Mouse (Mus musculus): ENCODE data around the gene Gnat1. TPM values are rescaled to one million over a fixed set of nuclear protein-coding genes. Genes with fewer than 3 reads are reported as not detected.

The Gnat1 gene
- total RNA-seq, 1 experiment, result 1.2 TPM

- in situ Hi-C loops (cut with MboI; ENCODE audit: low sequenced_read_pairs in 2 of 2, unreplicated experiment in 2 of 2), result no loop called here
- no peak overlapping the region for H3K9ac ChIP-seq (ENCODE audit: insufficient read depth, low read depth, low read length, poor library complexity, severe bottlenecking)
- no peaks in the 10 kb centered on the region for H3K36me3 ChIP-seq (ENCODE audit: control insufficient read depth, insufficient read depth, low read length, poor library complexity, severe bottlenecking)
- peaks cover 0 to 8% of the 10 kb centered on the region in 2 experiments; a peak in 1 of 4 replicates for H3K4me1 ChIP-seq (ENCODE audit: control insufficient read depth in 2 of 2, insufficient read depth in 2 of 2, low read length in 2 of 2, poor library complexity in 1 of 2)
- no peak overlapping the region for H3K4me3 ChIP-seq (ENCODE audit: insufficient read depth in 1 of 2, low read depth in 1 of 2, low read length in 2 of 2, poor library complexity in 1 of 2, severe bottlenecking in 1 of 2)
- DNase-seq (ENCODE audit: low read depth, low spot score), result no peak
- H3K9me3 ChIP-seq (ENCODE audit: control insufficient read depth, insufficient read depth, low read depth, low read length), result no peaks in the 10 kb centered on the region
- H3K27ac ChIP-seq (ENCODE audit: insufficient read depth, low read depth, low read length, poor library complexity, severe bottlenecking), result no peak overlapping the region
- TF ChIP-seq HCFC1 (IDR thresholded peaks at IDR 0.05; ENCODE audit: borderline replicate concordance, insufficient read depth, low read length), result no peak
- no peak for TF ChIP-seq CHD2 (IDR thresholded peaks at IDR 0.05; ENCODE audit: low read depth, low read length)
- no peak for TF ChIP-seq ZC3H11A (IDR thresholded peaks at IDR 0.05; ENCODE audit: borderline replicate concordance, low read depth, low read length)
- TF ChIP-seq MAFK (IDR thresholded peaks at IDR 0.05; ENCODE audit: insufficient read depth, low read depth, low read length), result no peak
- no peak for TF ChIP-seq ZNF384 (IDR thresholded peaks at IDR 0.05; ENCODE audit: low read depth, low read length)
These were observed 20.0 kb downstream of the Gnat1 start for GRCm38 (mm10) chr9:107659551-107659950.

GRCm38 (mm10) chr9:107658096-107658495 lies 21.4 kb downstream of the Gnat1 start:
- no peak overlapping the region for H3K27ac ChIP-seq (ENCODE audit: insufficient read depth, low read depth, low read length, poor library complexity, severe bottlenecking)
- in situ Hi-C loops (cut with MboI; ENCODE audit: low sequenced_read_pairs in 2 of 2, unreplicated experiment in 2 of 2), result no loop called here
- no peaks in the 10 kb centered on the region for H3K36me3 ChIP-seq (ENCODE audit: control insufficient read depth, insufficient read depth, low read length, poor library complexity, severe bottlenecking)
- H3K4me1 ChIP-seq (ENCODE audit: control insufficient read depth in 2 of 2, insufficient read depth in 2 of 2, low read length in 2 of 2, poor library complexity in 1 of 2), result peaks cover 0 to 2% of the 10 kb centered on the region in 2 experiments; a peak in 1 of 4 replicates
- no peak for TF ChIP-seq HCFC1 (IDR thresholded peaks at IDR 0.05; ENCODE audit: borderline replicate concordance, insufficient read depth, low read length)
- no peak for TF ChIP-seq CHD2 (IDR thresholded peaks at IDR 0.05; ENCODE audit: low read depth, low read length)
- no peak for TF ChIP-seq ZC3H11A (IDR thresholded peaks at IDR 0.05; ENCODE audit: borderline replicate concordance, low read depth, low read length)
- TF ChIP-seq ZNF384 (IDR thresholded peaks at IDR 0.05; ENCODE audit: low read depth, low read length), result no peak
- no peak for TF ChIP-seq MAFK (IDR thresholded peaks at IDR 0.05; ENCODE audit: insufficient read depth, low read depth, low read length)
- H3K4me3 ChIP-seq (ENCODE audit: insufficient read depth in 1 of 2, low read depth in 1 of 2, low read length in 2 of 2, poor library complexity in 1 of 2, severe bottlenecking in 1 of 2), result no peak overlapping the region
- H3K9ac ChIP-seq (ENCODE audit: insufficient read depth, low read depth, low read length, poor library complexity, severe bottlenecking), result no peak overlapping the region
- no peaks in the 10 kb centered on the region for H3K9me3 ChIP-seq (ENCODE audit: control insufficient read depth, insufficient read depth, low read depth, low read length)
- no peak for DNase-seq (ENCODE audit: low read depth, low spot score)

DNA sequence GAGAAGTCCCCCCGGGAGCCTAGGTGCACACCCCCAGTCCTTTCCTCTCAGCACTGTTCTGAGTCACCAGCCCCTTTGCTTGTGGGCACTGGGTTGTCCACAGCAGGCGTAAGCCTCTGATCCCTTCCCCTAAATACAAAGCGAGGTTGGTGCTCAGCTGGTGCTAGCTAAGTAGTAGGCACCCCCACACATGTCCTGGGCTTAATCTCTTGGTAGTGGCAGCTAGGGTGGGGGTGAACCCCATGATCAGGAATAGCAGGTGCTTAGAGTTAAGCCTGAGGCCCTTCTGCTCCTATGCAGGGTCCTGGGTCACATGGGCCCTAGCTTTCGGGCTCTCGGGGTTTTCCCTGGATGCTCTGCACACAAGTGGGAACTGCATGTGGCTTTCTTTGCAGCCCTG lies 22.4 kb downstream of the Gnat1 start:
- no peak for DNase-seq (ENCODE audit: low read depth, low spot score)
- TF ChIP-seq CHD2 (IDR thresholded peaks at IDR 0.05; ENCODE audit: low read depth, low read length), result no peak
- no peak for TF ChIP-seq ZNF384 (IDR thresholded peaks at IDR 0.05; ENCODE audit: low read depth, low read length)
- TF ChIP-seq HCFC1 (IDR thresholded peaks at IDR 0.05; ENCODE audit: borderline replicate concordance, insufficient read depth, low read length), result no peak
- TF ChIP-seq ZC3H11A (IDR thresholded peaks at IDR 0.05; ENCODE audit: borderline replicate concordance, low read depth, low read length), result no peak
- no peak for TF ChIP-seq MAFK (IDR thresholded peaks at IDR 0.05; ENCODE audit: insufficient read depth, low read depth, low read length)
- Histone ChIP-seq H3K9ac (ENCODE audit: insufficient read depth, low read depth, low read length, poor library complexity, severe bottlenecking) (no peak overlapping the region), H3K27ac (ENCODE audit: insufficient read depth, low read depth, low read length, poor library complexity, severe bottlenecking) (no peak overlapping the region), H3K4me1 (ENCODE audit: control insufficient read depth in 2 of 2, insufficient read depth in 2 of 2, low read length in 2 of 2, poor library complexity in 1 of 2) (no peaks in the 10 kb centered on the region), H3K9me3 (ENCODE audit: control insufficient read depth, insufficient read depth, low read depth, low read length) (no peaks in the 10 kb centered on the region), H3K36me3 (ENCODE audit: control insufficient read depth, insufficient read depth, low read length, poor library complexity, severe bottlenecking) (no peaks in the 10 kb centered on the region), H3K4me3 (ENCODE audit: insufficient read depth in 1 of 2, low read depth in 1 of 2, low read length in 2 of 2, poor library complexity in 1 of 2, severe bottlenecking in 1 of 2) (no peak overlapping the region)
- in situ Hi-C loops (cut with MboI; ENCODE audit: low sequenced_read_pairs in 2 of 2, unreplicated experiment in 2 of 2), result no loop called here

- no peak overlapping the region for H3K4me3 ChIP-seq (ENCODE audit: insufficient read depth in 1 of 2, low read depth in 1 of 2, low read length in 2 of 2, poor library complexity in 1 of 2, severe bottlenecking in 1 of 2)
- peaks cover 0 to 9% of the 10 kb centered on the region in 2 experiments; a peak in 1 of 4 replicates for H3K4me1 ChIP-seq (ENCODE audit: control insufficient read depth in 2 of 2, insufficient read depth in 2 of 2, low read length in 2 of 2, poor library complexity in 1 of 2)
- no peak overlapping the region for H3K27ac ChIP-seq (ENCODE audit: insufficient read depth, low read depth, low read length, poor library complexity, severe bottlenecking)
- H3K9ac ChIP-seq (ENCODE audit: insufficient read depth, low read depth, low read length, poor library complexity, severe bottlenecking), result no peak overlapping the region
- H3K9me3 ChIP-seq (ENCODE audit: control insufficient read depth, insufficient read depth, low read depth, low read length), result no peaks in the 10 kb centered on the region
- in situ Hi-C loops (cut with MboI; ENCODE audit: low sequenced_read_pairs in 2 of 2, unreplicated experiment in 2 of 2), result no loop called here
- no peak for DNase-seq (ENCODE audit: low read depth, low spot score)
- TF ChIP-seq CHD2 (IDR thresholded peaks at IDR 0.05; ENCODE audit: low read depth, low read length) (no peak), HCFC1 (IDR thresholded peaks at IDR 0.05; ENCODE audit: borderline replicate concordance, insufficient read depth, low read length) (no peak), ZNF384 (IDR thresholded peaks at IDR 0.05; ENCODE audit: low read depth, low read length) (no peak), ZC3H11A (IDR thresholded peaks at IDR 0.05; ENCODE audit: borderline replicate concordance, low read depth, low read length) (no peak), MAFK (IDR thresholded peaks at IDR 0.05; ENCODE audit: insufficient read depth, low read depth, low read length) (no peak)
- no peaks in the 10 kb centered on the region for H3K36me3 ChIP-seq (ENCODE audit: control insufficient read depth, insufficient read depth, low read length, poor library complexity, severe bottlenecking)
These were observed 24.9 kb downstream of the Gnat1 start for GRCm38 (mm10) chr9:107654585-107654984.

DNA sequence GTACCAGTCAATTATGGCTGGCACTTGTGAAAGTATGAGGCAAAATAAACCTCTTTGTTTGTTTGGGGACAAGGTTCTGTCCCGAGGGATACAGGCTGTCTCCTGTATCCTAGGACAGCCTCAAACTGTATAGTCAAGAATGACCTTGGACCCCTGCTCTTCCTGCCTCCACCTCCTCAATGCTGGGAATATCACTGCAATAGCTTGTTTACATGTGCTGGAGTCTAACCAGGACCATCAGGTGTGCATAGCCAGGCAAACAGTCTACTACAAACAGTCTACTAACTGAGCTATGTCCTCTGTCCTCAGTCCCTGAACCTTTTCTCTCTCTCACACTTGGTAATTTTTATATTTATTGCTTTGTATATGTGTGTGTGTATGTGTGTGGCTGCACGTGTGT lies 26.0 kb downstream of the Gnat1 start:
- Histone ChIP-seq H3K4me1 (ENCODE audit: control insufficient read depth in 2 of 2, insufficient read depth in 2 of 2, low read length in 2 of 2, poor library complexity in 1 of 2) (peaks cover 0 to 9% of the 10 kb centered on the region in 2 experiments; a peak in 1 of 4 replicates), H3K36me3 (ENCODE audit: control insufficient read depth, insufficient read depth, low read length, poor library complexity, severe bottlenecking) (no peaks in the 10 kb centered on the region), H3K27ac (ENCODE audit: insufficient read depth, low read depth, low read length, poor library complexity, severe bottlenecking) (no peak overlapping the region), H3K4me3 (ENCODE audit: insufficient read depth in 1 of 2, low read depth in 1 of 2, low read length in 2 of 2, poor library complexity in 1 of 2, severe bottlenecking in 1 of 2) (no peak overlapping the region), H3K9me3 (ENCODE audit: control insufficient read depth, insufficient read depth, low read depth, low read length) (no peaks in the 10 kb centered on the region), H3K9ac (ENCODE audit: insufficient read depth, low read depth, low read length, poor library complexity, severe bottlenecking) (no peak overlapping the region)
- no peak for DNase-seq (ENCODE audit: low read depth, low spot score)
- in situ Hi-C loops (cut with MboI; ENCODE audit: low sequenced_read_pairs in 2 of 2, unreplicated experiment in 2 of 2), result no loop called here
- TF ChIP-seq ZC3H11A (IDR thresholded peaks at IDR 0.05; ENCODE audit: borderline replicate concordance, low read depth, low read length) (no peak), ZNF384 (IDR thresholded peaks at IDR 0.05; ENCODE audit: low read depth, low read length) (no peak), MAFK (IDR thresholded peaks at IDR 0.05; ENCODE audit: insufficient read depth, low read depth, low read length) (no peak), CHD2 (IDR thresholded peaks at IDR 0.05; ENCODE audit: low read depth, low read length) (no peak), HCFC1 (IDR thresholded peaks at IDR 0.05; ENCODE audit: borderline replicate concordance, insufficient read depth, low read length) (no peak)

All from ES-E14 (cell line).